Mouse (Mus musculus) MEL (cell line): ENCODE measurements around the gene Olfr623. TPM values are rescaled to one million over a fixed set of nuclear protein-coding genes. Genes with fewer than 3 reads are reported as not detected.

ENCODE experiments used
- DNase-seq: peaks from one replicate; pipeline ENCODE4 v3.0.0; 2011; ENCODE audit warnings: low read depth, low spot score
- H3K27ac ChIP-seq: 2 replicates; pipeline ENCODE4 v1.5.1; 2012; ENCODE audit warnings: low read depth, mild to moderate bottlenecking, control low read depth, low read length, moderate library complexity; ENCODE audit not compliant: control insufficient read depth
- H3K27me3 ChIP-seq, 2 experiments: fragments of 150-350 bp in 1 of 2; sonication (generic) in 1 of 2; 2 replicates each; pipeline ENCODE4 v1.6.1; 2012; ENCODE audit warnings: low read length in 2 of 2, mild to moderate bottlenecking in 2 of 2, improper control_type of control experiment in 1 of 2, moderate library complexity in 1 of 2; ENCODE audit not compliant: insufficient read depth in 2 of 2, control insufficient read depth in 1 of 2
- H3K36me3 ChIP-seq, 2 experiments: 2 replicates each; pipeline ENCODE4 v1.6.1; 2012 to 2014; ENCODE audit warnings: low read length in 2 of 2, improper control_type of control experiment in 1 of 2, inconsistent platforms in 1 of 2, mild to moderate bottlenecking in 1 of 2; ENCODE audit not compliant: insufficient read depth in 2 of 2, control insufficient read depth in 1 of 2
- H3K4me1 ChIP-seq, 2 experiments: fragments of 150-350 bp in 1 of 2; sonication (generic) in 1 of 2; 2 replicates each; pipeline ENCODE4 v1.6.1; 2012; ENCODE audit warnings: low read length in 2 of 2, improper control_type of control experiment in 1 of 2, mild to moderate bottlenecking in 1 of 2; ENCODE audit not compliant: insufficient read depth in 2 of 2, control insufficient read depth in 1 of 2
- H3K4me3 ChIP-seq, 2 experiments: fragments of 150-350 bp in 1 of 2; sonication (generic) in 1 of 2; 2 replicates each; pipeline ENCODE4 v1.5.1; 2012; ENCODE audit warnings: low read depth in 2 of 2, low read length in 2 of 2, mild to moderate bottlenecking in 2 of 2, moderate library complexity in 2 of 2, control low read depth in 1 of 2, improper control_type of control experiment in 1 of 2; ENCODE audit not compliant: control insufficient read depth in 1 of 2, insufficient read depth in 1 of 2
- H3K79me2 ChIP-seq: 2 replicates; pipeline ENCODE4 v1.6.1; 2012; ENCODE audit warnings: mild to moderate bottlenecking, low read length, moderate library complexity; ENCODE audit not compliant: control insufficient read depth, poor library complexity, insufficient read depth
- H3K9ac ChIP-seq: 2 replicates; pipeline ENCODE4 v1.6.1; 2012; ENCODE audit warnings: low read depth, mild to moderate bottlenecking, control low read depth, low read length, moderate library complexity; ENCODE audit not compliant: control insufficient read depth, poor library complexity, severe bottlenecking
- H3K9me3 ChIP-seq: fragments of 150-350 bp; sonication (generic); replicated peaks from 2 replicates; pipeline ENCODE4 v1.6.1; 2012; ENCODE audit warnings: mild to moderate bottlenecking, low read length, improper control_type of control experiment, moderate library complexity; ENCODE audit not compliant: insufficient read depth
- BHLHE40 ChIP-seq: IDR thresholded peaks from 2 replicates; pipeline ENCODE4 v1.6.1; 2012; ENCODE audit warnings: low read depth, mild to moderate bottlenecking, inconsistent platforms, low read length, improper control_type of control experiment, borderline replicate concordance
- CHD2 ChIP-seq: IDR thresholded peaks from 2 replicates; pipeline ENCODE4 v1.6.1; 2011; ENCODE audit warnings: low read length, improper control_type of control experiment
- CTCF ChIP-seq, 3 experiments: IDR thresholded peaks in 2 of 3; conservative IDR thresholded peaks in 1 of 3; 2 replicates each; pipeline ENCODE4 v1.5.1; 2011 to 2012; ENCODE audit warnings: low read length in 3 of 3, low read depth in 2 of 3, mild to moderate bottlenecking in 2 of 3, improper control_type of control experiment in 1 of 3, inconsistent platforms in 1 of 3, mixed read lengths in 1 of 3, moderate library complexity in 1 of 3; ENCODE audit not compliant: control insufficient read depth in 1 of 3, insufficient read depth in 1 of 3, poor library complexity in 1 of 3, severe bottlenecking in 1 of 3
- E2F4 ChIP-seq: IDR thresholded peaks from 2 replicates; pipeline ENCODE4 v1.6.1; 2011; ENCODE audit warnings: low read depth, low read length, improper control_type of control experiment, borderline replicate concordance
- ELF1 ChIP-seq: IDR thresholded peaks from 2 replicates; pipeline ENCODE4 v1.6.1; 2014; ENCODE audit warnings: low read depth, mild to moderate bottlenecking, inconsistent platforms, low read length, improper control_type of control experiment, moderate library complexity
- ETS1 ChIP-seq: IDR thresholded peaks from 2 replicates; pipeline ENCODE4 v1.6.1; 2012; ENCODE audit warnings: low read depth, mild to moderate bottlenecking, inconsistent platforms, low read length, improper control_type of control experiment, moderate library complexity
- GABPA ChIP-seq: IDR thresholded peaks from 2 replicates; pipeline ENCODE4 v1.6.1; 2012; ENCODE audit warnings: low read depth, mild to moderate bottlenecking, inconsistent platforms, low read length, improper control_type of control experiment, moderate library complexity
- GATA1 ChIP-seq: IDR thresholded peaks from 2 replicates; pipeline ENCODE4 v1.6.1; 2011; ENCODE audit warnings: low read depth, low read length, improper control_type of control experiment
- HCFC1 ChIP-seq: IDR thresholded peaks from 2 replicates; pipeline ENCODE4 v1.6.1; 2012; ENCODE audit warnings: low read depth, mild to moderate bottlenecking, inconsistent platforms, low read length, improper control_type of control experiment, moderate library complexity
- MAZ ChIP-seq: IDR thresholded peaks from 2 replicates; pipeline ENCODE4 v1.6.1; 2012; ENCODE audit warnings: low read depth, mild to moderate bottlenecking, inconsistent platforms, low read length, improper control_type of control experiment
- MEF2A ChIP-seq: IDR thresholded peaks from 2 replicates; pipeline ENCODE4 v1.6.1; 2014; ENCODE audit warnings: low read depth, mild to moderate bottlenecking, inconsistent platforms, low read length, improper control_type of control experiment; ENCODE audit not compliant: poor library complexity, insufficient replicate concordance, severe bottlenecking; ENCODE audit errors: extremely low read depth
- MXI1 ChIP-seq: IDR thresholded peaks from 2 replicates; pipeline ENCODE4 v1.6.1; 2011; ENCODE audit warnings: mild to moderate bottlenecking, low read depth, low read length, improper control_type of control experiment
- MYB ChIP-seq: IDR thresholded peaks from 2 replicates; pipeline ENCODE4 v1.6.1; 2011; ENCODE audit warnings: mild to moderate bottlenecking, low read depth, low read length, improper control_type of control experiment
- MYC ChIP-seq: IDR thresholded peaks from 2 replicates; pipeline ENCODE4 v1.6.1; 2011; ENCODE audit warnings: low read depth, mild to moderate bottlenecking, low read length, improper control_type of control experiment, moderate library complexity
- NELFE ChIP-seq: IDR thresholded peaks from 2 replicates; pipeline ENCODE4 v1.6.1; 2011; ENCODE audit warnings: low read depth, low read length, improper control_type of control experiment
- POLR2A ChIP-seq, 2 experiments: IDR thresholded peaks; 2 replicates each; pipeline ENCODE4 v1.6.1; 2011 to 2012; ENCODE audit warnings: low read length in 2 of 2, mild to moderate bottlenecking in 2 of 2, control low read depth in 1 of 2, improper control_type of control experiment in 1 of 2, low read depth in 1 of 2, moderate library complexity in 1 of 2; ENCODE audit not compliant: control insufficient read depth in 1 of 2, insufficient read depth in 1 of 2, poor library complexity in 1 of 2
- POLR2AphosphoS2 ChIP-seq: IDR thresholded peaks from 2 replicates; pipeline ENCODE4 v1.6.1; 2011; ENCODE audit warnings: low read length, improper control_type of control experiment
- POLR2AphosphoS5 ChIP-seq: IDR thresholded peaks from 2 replicates; pipeline ENCODE4 v1.6.1; 2012; ENCODE audit warnings: low read depth, borderline replicate concordance, mild to moderate bottlenecking, inconsistent platforms, low read length, moderate library complexity, mixed read lengths
- RAD21 ChIP-seq: IDR thresholded peaks from 2 replicates; pipeline ENCODE4 v1.6.1; 2011; ENCODE audit warnings: mild to moderate bottlenecking, low read depth, low read length, improper control_type of control experiment
- RCOR1 ChIP-seq: IDR thresholded peaks from 2 replicates; pipeline ENCODE4 v1.6.1; 2012; ENCODE audit warnings: low read depth, mild to moderate bottlenecking, inconsistent platforms, low read length, improper control_type of control experiment
- SIN3A ChIP-seq: IDR thresholded peaks from 2 replicates; pipeline ENCODE4 v1.6.1; 2012; ENCODE audit warnings: low read length, improper control_type of control experiment, inconsistent platforms
- SMC3 ChIP-seq: IDR thresholded peaks from 2 replicates; pipeline ENCODE4 v1.6.1; 2011; ENCODE audit warnings: low read depth, low read length, improper control_type of control experiment
- TAL1 ChIP-seq: IDR thresholded peaks from 2 replicates; pipeline ENCODE4 v1.6.1; 2012; ENCODE audit warnings: mild to moderate bottlenecking, inconsistent platforms, low read length, moderate library complexity, mixed read lengths
- TBP ChIP-seq: IDR thresholded peaks from 2 replicates; pipeline ENCODE4 v1.8.0; 2011; ENCODE audit warnings: low read depth, low read length, improper control_type of control experiment
- TCF12 ChIP-seq: IDR thresholded peaks from 2 replicates; pipeline ENCODE4 v1.6.1; 2014; ENCODE audit warnings: low read depth, mild to moderate bottlenecking, inconsistent platforms, low read length, improper control_type of control experiment, moderate library complexity
- UBTF ChIP-seq: IDR thresholded peaks from 2 replicates; pipeline ENCODE4 v1.6.1; 2012; ENCODE audit warnings: low read depth, mild to moderate bottlenecking, inconsistent platforms, low read length, improper control_type of control experiment, moderate library complexity, borderline replicate concordance; ENCODE audit not compliant: insufficient read depth
- ZC3H11A ChIP-seq: IDR thresholded peaks from 2 replicates; pipeline ENCODE4 v1.6.1; 2012; ENCODE audit warnings: low read depth, mild to moderate bottlenecking, inconsistent platforms, low read length, improper control_type of control experiment
- ZKSCAN1 ChIP-seq: IDR thresholded peaks from 2 replicates; pipeline ENCODE4 v1.6.1; 2012; ENCODE audit warnings: low read depth, mild to moderate bottlenecking, inconsistent platforms, low read length, improper control_type of control experiment, moderate library complexity
- ZMIZ1 ChIP-seq: IDR thresholded peaks from 2 replicates; pipeline ENCODE4 v1.6.1; 2012; ENCODE audit warnings: low read depth, mild to moderate bottlenecking, inconsistent platforms, low read length, improper control_type of control experiment, moderate library complexity
- ZNF384 ChIP-seq: IDR thresholded peaks from 2 replicates; pipeline ENCODE4 v1.6.1; 2012; ENCODE audit warnings: low read depth, mild to moderate bottlenecking, inconsistent platforms, low read length, improper control_type of control experiment
- polyA plus RNA-seq, 2 experiments: library from polyadenylated mRNA; stranded (reverse) in 1 of 2; unstranded in 1 of 2; fragments of >175 nt in 1 of 2; fragments of >200 nt in 1 of 2; gene quantifications; 2 replicates each; pipeline versions ENCODE4 v1.2.1 to v1.2.4; 2012; ENCODE audit warnings: low replicate concordance in 2 of 2, low read depth in 1 of 2; ENCODE audit not compliant: insufficient read length in 2 of 2, insufficient read depth in 1 of 2, missing spikeins in 1 of 2
- total RNA-seq: library from RNA; depleted of rRNA; stranded (reverse); fragments of 300-350 nt; gene quantifications from 2 replicates; pipeline ENCODE4 v1.2.3, GENCODE M21; 2012

The Olfr623 gene
- total and polyA plus RNA-seq, 3 experiments = not detected

- TF ChIP-seq E2F4 = no peak
These were observed 36.0 kb upstream of the Olfr623 start (continued) for GRCm38 (mm10) chr7:103699469-103699868.

DNA sequence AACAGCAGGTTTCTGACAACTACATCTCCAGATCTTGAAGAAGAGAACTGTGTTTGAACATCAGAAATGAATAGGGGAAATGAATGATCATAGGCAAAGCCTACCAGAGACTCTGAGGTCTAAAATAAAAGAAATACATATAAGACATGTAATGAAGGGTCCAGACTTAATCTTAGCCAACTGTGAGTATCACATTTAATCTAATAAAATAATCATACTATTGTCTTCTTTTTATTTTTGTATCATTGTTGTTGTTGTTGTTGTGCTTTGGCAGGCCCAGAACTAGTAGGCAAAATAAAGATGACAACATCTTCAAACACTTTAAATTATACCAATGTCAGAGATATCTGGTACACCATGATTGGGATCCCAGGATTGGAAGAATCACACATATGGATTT, 18.9 kb upstream of the Olfr623 start, which contains the start of gene Olfr625-ps1:
Gene Olfr625-ps1 (plus strand): TSS at position 301 of the 400 bp plus-strand sequence.
- no peak for DNase-seq
- no peaks in the 10 kb centered on the region for H3K79me2 ChIP-seq
- H3K27me3 ChIP-seq = no peaks in the 10 kb centered on the region; a peak in 1 of 4 replicates
- TF ChIP-seq GATA1 (no peak), ZMIZ1 (no peak), RAD21 (no peak), MYC (no peak), ETS1 (no peak), ZC3H11A (no peak), MAZ (no peak), HCFC1 (no peak), TBP (no peak), CTCF (IDR thresholded peaks at IDR 0.05 in 2 of 3, conservative IDR thresholded peaks at IDR 0.05 in 1 of 3; ENCODE audit: control insufficient read depth in 1 of 3, insufficient read depth in 1 of 3, low read depth in 2 of 3, low read length in 3 of 3, poor library complexity in 1 of 3, severe bottlenecking in 1 of 3) (no peak), POLR2A (IDR thresholded peaks at IDR 0.05; ENCODE audit: control insufficient read depth in 1 of 2, insufficient read depth in 1 of 2, low read depth in 1 of 2, low read length in 2 of 2, poor library complexity in 1 of 2) (no peak), E2F4 (no peak), UBTF (no peak), ZKSCAN1 (no peak), SMC3 (no peak)
- no peaks in the 10 kb centered on the region for H3K36me3 ChIP-seq
- H3K4me1 ChIP-seq = no peaks in the 10 kb centered on the region
- no peak within 1 kb of the TSS for H3K27ac ChIP-seq
- no peak within 1 kb of the TSS for H3K9ac ChIP-seq
- no peak within 1 kb of the TSS for H3K4me3 ChIP-seq
- H3K9me3 ChIP-seq = no peaks in the 10 kb centered on the region

DNA sequence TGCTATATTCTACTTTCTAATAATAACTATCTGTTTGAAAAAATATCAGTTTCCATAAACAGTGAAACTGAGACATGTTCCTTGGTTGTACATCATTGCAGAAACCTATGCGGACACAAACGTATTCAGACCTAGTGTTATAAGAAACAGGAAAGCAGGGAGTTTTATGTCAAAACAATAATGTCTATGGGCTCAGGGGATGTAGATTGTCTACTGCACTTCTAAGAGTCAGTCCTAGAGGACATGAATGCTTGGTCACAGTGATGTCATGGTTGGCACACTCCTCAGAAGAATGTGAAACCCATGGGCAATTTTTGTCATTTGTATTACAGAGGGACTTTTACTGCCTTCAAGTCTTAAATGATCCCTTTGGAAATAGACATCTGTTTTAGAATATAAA, 7.6 kb upstream of the Olfr623 start, which contains the start of gene Olfr624:
Gene Olfr624 (minus strand): TSS at position 101 of the 400 bp plus-strand sequence.
- Histone ChIP-seq H3K4me3 (no peak within 1 kb of the TSS), H3K36me3 (no peaks in the 10 kb centered on the region), H3K4me1 (no peaks in the 10 kb centered on the region), H3K9ac (no peak within 1 kb of the TSS), H3K27me3 (no peaks in the 10 kb centered on the region; a peak in 1 of 4 replicates), H3K9me3 (no peaks in the 10 kb centered on the region), H3K27ac (no peak within 1 kb of the TSS), H3K79me2 (no peaks in the 10 kb centered on the region)
- TF ChIP-seq MYC (no peak), GATA1 (no peak), MYB (no peak), TCF12 (no peak), GABPA (no peak), ZMIZ1 (no peak), RCOR1 (no peak), MEF2A (no peak), SMC3 (no peak), E2F4 (no peak), CHD2 (no peak), NELFE (no peak), ZNF384 (no peak), TAL1 (no peak), POLR2AphosphoS5 (no peak), MXI1 (no peak), SIN3A (no peak), ELF1 (no peak), POLR2AphosphoS2 (no peak), BHLHE40 (no peak)
- no peak for DNase-seq
